Mouse (Mus musculus) midbrain, postnatal 0 days (tissue): ENCODE measurements around the gene Usp2. TPM values are rescaled to one million over a fixed set of nuclear protein-coding genes. Genes with fewer than 3 reads are reported as not detected.
A peak's percentile ranks its signal among the peaks of the same experiment; 100 is the strongest.

Source experiments
- ATAC-seq: fragments of 200-750 bp; cut with Nextera tagmentation; 2 replicates; pipeline ENCODE4 v1.8.0; 2017; ENCODE audit warnings: moderate number of reproducible peaks, mild to moderate bottlenecking, moderate TSS enrichment, moderate library complexity; ENCODE audit not compliant: low FRiP score
- DNase-seq: peaks from one replicate; pipeline ENCODE4 v3.0.0-alpha.2; 2015; ENCODE audit warnings: low spot score
- H3K27ac ChIP-seq: fragments of 300-500 bp; sonication (generic); 2 replicates; pipeline ENCODE4 v1.5.1; 2014; ENCODE audit warnings: low read depth, mild to moderate bottlenecking, low read length, mixed read lengths
- H3K27me3 ChIP-seq: fragments of 300-500 bp; sonication (generic); 2 replicates; pipeline ENCODE4 v1.6.1; 2014; ENCODE audit warnings: low read length, control low read depth, mixed read lengths; ENCODE audit not compliant: insufficient read depth
- H3K36me3 ChIP-seq: fragments of 300-500 bp; sonication (generic); 2 replicates; pipeline ENCODE4 v1.6.1; 2014; ENCODE audit warnings: low read length, control low read depth, mixed read lengths; ENCODE audit not compliant: insufficient read depth
- H3K4me1 ChIP-seq: fragments of 300-500 bp; sonication (generic); 2 replicates; pipeline ENCODE4 v1.6.1; 2014; ENCODE audit warnings: mild to moderate bottlenecking, control low read depth, antibody characterized with exemption, low read length, mixed read lengths; ENCODE audit not compliant: insufficient read depth
- H3K4me2 ChIP-seq: fragments of 300-500 bp; sonication (generic); 2 replicates; pipeline ENCODE4 v1.6.1; 2014; ENCODE audit warnings: low read depth, mild to moderate bottlenecking, low read length, mixed read lengths; ENCODE audit not compliant: poor library complexity, severe bottlenecking
- H3K4me3 ChIP-seq: fragments of 300-500 bp; sonication (generic); 2 replicates; pipeline ENCODE4 v1.5.1; 2014; ENCODE audit warnings: low read depth, mild to moderate bottlenecking, low read length, moderate library complexity
- H3K9ac ChIP-seq: fragments of 300-500 bp; sonication (generic); replicated peaks from 2 replicates; pipeline ENCODE4 v1.6.1; 2014; ENCODE audit warnings: mild to moderate bottlenecking, low read length, moderate library complexity, mixed read lengths; ENCODE audit not compliant: poor library complexity, severe bottlenecking
- H3K9me3 ChIP-seq: fragments of 300-500 bp; sonication (generic); 2 replicates; pipeline ENCODE4 v1.6.1; 2016; ENCODE audit warnings: low read length, control low read depth
- CTCF ChIP-seq: IDR thresholded peaks from 2 replicates; pipeline ENCODE4 v1.5.1; 2016; ENCODE audit warnings: antibody characterized with exemption, mild to moderate bottlenecking
- WGBS: fragments of 180-500 bp; shearing (Covaris S2); extraction: QIAGEN DNeasy Blood & Tissue Kit; methylation state at CpG from one replicate; pipeline ENCODE4 v1.1.7; 2014; 5-methylcytosine and 5-hydroxymethylcytosine counted together
- polyA plus RNA-seq: library from polyadenylated mRNA; unstranded; fragments of >200 nt; fragmentation: Nextera tagmentation; extraction: Ambion mirVana; gene quantifications from 2 replicates; pipeline ENCODE4 v1.2.1, GENCODE M21; 2015
- total RNA-seq: library from RNA; depleted of rRNA; stranded (reverse); fragments of >200 nt; gene quantifications from 2 replicates; pipeline ENCODE4 v1.2.3, GENCODE M21; 2014

The Usp2 gene
- total and polyA plus RNA-seq, 2 experiments from 2014 or later = 7.5 to 15.1 TPM

- Histone ChIP-seq H3K27ac (no peak overlapping the region; the same call in 1 of the 2 replicates), H3K4me2 (no peak overlapping the region), H3K9me3 (no peaks in the 10 kb centered on the region), H3K36me3 (no peaks in the 10 kb centered on the region), H3K4me1 (peaks cover 10% of the 10 kb centered on the region; the same call in 1 of the 2 replicates), H3K27me3 (peaks cover 21% of the 10 kb centered on the region), H3K9ac (no peak overlapping the region), H3K4me3 (peak overlapping the region; percentile 27; the same call in 1 of the 2 replicates)
- DNase-seq (no peak), ATAC-seq (no peak)
- 21% methylated on average over 18 of the region's 19 CpGs for WGBS
- no peak for TF ChIP-seq CTCF
Measured at GRCm38 (mm10) chr9:44130581-44131275, 63.9 kb downstream of the Usp2 start.

DNA sequence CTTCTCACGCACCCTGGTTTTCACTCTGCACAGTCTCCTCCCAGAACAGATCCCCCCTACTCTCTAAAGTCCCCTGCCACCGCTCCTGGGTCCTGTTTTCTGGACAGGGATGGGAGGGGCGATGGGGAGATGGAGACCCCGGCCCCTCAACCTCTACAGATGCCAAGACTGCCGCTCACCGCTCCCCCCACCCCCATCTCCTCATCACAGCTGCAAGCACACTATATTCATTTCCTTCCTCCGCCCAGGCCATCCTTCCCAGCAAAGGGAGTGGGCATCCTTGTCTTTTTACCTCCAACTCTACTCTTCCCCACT lies 64.4 kb downstream of the Usp2 start:
- H3K9me3 ChIP-seq = no peaks in the 10 kb centered on the region
- 47% methylated on average over 7 of the region's 7 CpGs for WGBS
- H3K4me3 ChIP-seq = no peak overlapping the region
- no peak for TF ChIP-seq CTCF
- H3K27ac ChIP-seq = no peak overlapping the region
- H3K36me3 ChIP-seq = no peaks in the 10 kb centered on the region
- H3K4me2 ChIP-seq = no peak overlapping the region
- no peak for ATAC-seq
- no peak overlapping the region for H3K9ac ChIP-seq
- H3K27me3 ChIP-seq = peaks cover 27% of the 10 kb centered on the region
- H3K4me1 ChIP-seq = peaks cover 10% of the 10 kb centered on the region
- DNase-seq = no peak

- WGBS = 66% methylated on average over 5 of the region's 5 CpGs
- H3K4me2 ChIP-seq = no peak overlapping the region
- H3K9me3 ChIP-seq = no peaks in the 10 kb centered on the region
- no peaks in the 10 kb centered on the region for H3K36me3 ChIP-seq
- no peak overlapping the region for H3K9ac ChIP-seq
- peaks cover 10% of the 10 kb centered on the region for H3K4me1 ChIP-seq
- no peak for TF ChIP-seq CTCF
- ATAC-seq (no peak), DNase-seq (no peak)
- peaks cover 32% of the 10 kb centered on the region for H3K27me3 ChIP-seq
- H3K27ac ChIP-seq = no peak overlapping the region
- H3K4me3 ChIP-seq = no peak overlapping the region
Measured at GRCm38 (mm10) chr9:44132200-44132599, 65.4 kb downstream of the Usp2 start.

DNA sequence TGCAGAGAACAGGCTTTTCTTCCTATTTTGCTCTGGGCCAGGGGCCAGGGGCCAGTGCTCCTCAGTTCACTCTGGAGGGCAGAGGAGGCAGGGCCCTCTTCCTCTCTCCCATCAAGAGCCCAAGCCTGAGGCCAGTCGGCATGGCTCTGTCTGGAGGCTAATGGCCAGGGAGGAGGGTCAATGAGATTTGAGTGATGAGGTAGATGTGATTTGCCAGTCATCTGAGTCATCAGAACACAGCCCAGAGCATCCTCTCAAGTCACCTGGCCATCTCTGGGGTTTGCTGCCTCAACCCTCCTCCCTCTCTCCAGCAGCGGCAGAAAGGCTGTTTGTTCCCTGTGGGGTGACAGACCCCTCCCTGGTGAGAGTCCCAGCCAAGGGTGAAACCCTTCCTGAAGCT lies 66.5 kb downstream of the Usp2 start:
- H3K4me1 ChIP-seq = peaks cover 10% of the 10 kb centered on the region
- peak overlapping the region; percentile 3; the same call in 1 of the 2 replicates for H3K27ac ChIP-seq
- ATAC-seq (no peak), DNase-seq (no peak)
- H3K36me3 ChIP-seq = no peaks in the 10 kb centered on the region
- WGBS = 24% methylated on average over 2 of the region's 2 CpGs
- no peaks in the 10 kb centered on the region for H3K9me3 ChIP-seq
- peaks cover 32% of the 10 kb centered on the region for H3K27me3 ChIP-seq
- H3K4me2 ChIP-seq = no peak overlapping the region
- TF ChIP-seq CTCF = no peak
- H3K4me3 ChIP-seq = no peak overlapping the region
- no peak overlapping the region for H3K9ac ChIP-seq

DNA sequence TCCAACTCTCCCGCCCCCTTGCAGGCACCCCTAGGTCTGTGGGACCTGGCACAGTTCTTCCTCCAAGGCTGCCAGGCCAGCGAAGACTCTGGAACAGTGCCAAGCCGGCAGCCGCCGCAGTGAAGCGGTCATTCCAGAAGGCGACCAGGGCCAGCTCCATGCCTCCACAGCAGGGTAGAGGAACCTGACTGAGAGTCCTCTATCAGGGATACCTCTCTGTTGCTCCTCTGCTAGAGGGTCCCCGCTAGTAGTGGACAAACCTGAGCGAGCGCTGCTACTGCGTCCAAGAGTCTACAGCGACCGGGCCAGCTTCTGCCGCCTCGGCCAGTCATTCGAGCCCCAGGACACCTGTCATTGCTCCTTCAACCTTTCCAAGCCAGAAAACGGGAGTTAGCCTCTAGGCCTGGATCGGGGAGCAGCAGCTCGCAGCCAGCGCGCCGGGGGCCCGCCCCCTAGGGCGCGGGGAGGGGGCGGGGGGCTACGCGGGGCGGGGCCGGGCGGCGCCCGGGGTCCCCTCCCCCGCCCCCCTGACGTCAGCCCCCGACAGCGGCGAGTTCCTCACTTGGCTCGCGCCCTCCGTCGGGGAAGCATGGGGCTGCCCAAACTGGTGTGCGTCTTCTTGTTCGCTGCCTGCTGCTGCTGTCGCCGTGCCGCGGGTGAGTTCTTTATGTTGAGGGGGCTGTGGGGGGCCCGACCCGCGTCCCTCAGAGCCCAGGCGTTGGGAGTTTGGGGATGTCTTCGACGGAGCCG lies 67.5 kb downstream of the Usp2 start, which contains the start of gene Mcam:
Mcam (plus strand) TSS at position 369 of the 750 bp plus-strand sequence.
- no peaks in the 10 kb centered on the region for H3K36me3 ChIP-seq
- H3K4me2 ChIP-seq = peak within 1 kb of the TSS; percentile 78
- no peak for TF ChIP-seq CTCF
- peak within 1 kb of the TSS; percentile 39 for H3K4me3 ChIP-seq
- DNase-seq = peak; percentile 64
- peak within 1 kb of the TSS; percentile 3; the same call in 1 of the 2 replicates for H3K27ac ChIP-seq
- peaks cover 10% of the 10 kb centered on the region for H3K4me1 ChIP-seq
- peak within 1 kb of the TSS; percentile 39; the same call in 1 of the 2 replicates for H3K9ac ChIP-seq
- H3K9me3 ChIP-seq = no peaks in the 10 kb centered on the region
- ATAC-seq = peak; percentile 17; the same call in 1 of the 2 replicates
- WGBS = under 1% methylated on average over 46 of the region's 55 CpGs
- H3K27me3 ChIP-seq = peaks cover 32% of the 10 kb centered on the region
